Comparison of ENCODE assay signal across 8 mouse cellular contexts in the genomic region with DNA sequence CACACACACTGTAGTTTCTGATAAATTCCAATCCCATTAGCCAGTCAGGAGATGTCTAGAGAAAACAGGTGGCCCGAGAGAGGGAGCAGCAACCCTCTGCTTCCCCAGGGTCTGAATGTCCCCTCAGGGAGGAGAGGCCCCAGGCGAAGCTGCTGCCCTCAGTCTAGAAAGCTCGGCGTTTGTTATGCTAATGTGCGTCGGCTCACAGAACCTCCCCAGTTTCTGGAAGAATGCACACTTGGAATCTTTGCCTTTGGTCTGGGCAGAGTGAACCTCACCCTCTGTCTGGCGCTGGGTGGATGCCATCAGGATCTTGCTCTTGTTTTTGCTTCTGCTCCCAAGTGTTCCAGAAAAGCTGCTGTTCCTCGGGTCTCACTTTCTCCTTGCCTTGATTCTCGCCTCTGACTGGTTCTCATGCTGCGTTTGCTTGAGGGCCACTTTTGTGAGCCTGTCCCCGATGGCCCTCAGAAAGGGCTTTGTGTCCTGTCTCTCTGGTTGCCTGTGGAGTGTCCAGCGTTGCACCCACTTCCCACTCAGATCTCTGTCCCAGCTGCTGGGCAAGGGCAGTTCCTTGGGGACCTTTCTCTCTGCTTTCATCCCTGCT. TPM values are rescaled to one million over a fixed set of nuclear protein-coding genes. Genes with fewer than 3 reads are reported as not detected.
DNase-seq lines count a peak whose midpoint lies in the region; ATAC-seq and TF ChIP-seq lines count a peak whose summit lies in the region.

No protein-coding gene starts in this region.

- H3K4me1 ChIP-seq in hindbrain, embryonic 10.5 days (replicated peaks): peaks cover 88% of the 10 kb centered on the region
- peaks cover 43% of the 10 kb centered on the region for H3K4me1 ChIP-seq in limb, embryonic 11.5 days (ENCODE audit: control insufficient read depth, insufficient read depth, low read length)
- no peaks in the 10 kb centered on the region; the same call in 1 of the 2 replicates for H3K4me1 ChIP-seq in heart, adult 2 months (ENCODE audit: control insufficient read depth, insufficient read depth, low read length)

- DNase-seq in 3134 (ENCODE audit: extremely low read depth, insufficient read length, low spot score): peak; percentile 47
- DNase-seq in brain, adult 2 months (ENCODE audit: low read depth, low spot score): peak; percentile 59
- DNase-seq in hindbrain, embryonic 10.5 days (ENCODE audit: low spot score): peak; percentile 70
- no peak for DNase-seq in limb, embryonic 11.5 days (ENCODE audit: low spot score)
- DNase-seq in urinary bladder, adult 18-20 months (ENCODE audit: low spot score in 2 of 2): no peak
- DNase-seq in heart, adult 2 months: no peak
- DNase-seq in heart, adult 9 months (ENCODE audit: low spot score in 2 of 2): no peak

- intact Hi-C loops in heart, adult 2 months (cut with DNase I): no loop called here

- no peak for ATAC-seq in limb, embryonic 11.5 days (ENCODE audit: insufficient number of reproducible peaks, low FRiP score, low TSS enrichment, low read depth)
- no peak for ATAC-seq in CD4-positive, CD25-positive, alpha-beta regulatory T cell, adult 4 months

- H3K9ac ChIP-seq in limb, embryonic 11.5 days (ENCODE audit: low read length): 0 out of 2 replicates have a peak overlapping the region, but pooled peaks have one; percentile 12
- no peak overlapping the region for H3K9ac ChIP-seq in heart, adult 2 months (ENCODE audit: low read depth, low read length)

- no peak for TF ChIP-seq CTCF in heart, adult 2 months (IDR thresholded peaks at IDR 0.05)

- no peaks in the 10 kb centered on the region for H3K9me3 ChIP-seq in hindbrain, embryonic 10.5 days
- no peaks in the 10 kb centered on the region for H3K9me3 ChIP-seq in limb, embryonic 11.5 days (ENCODE audit: control insufficient read depth, low read length)

- no peak overlapping the region for H3K4me2 ChIP-seq in limb, embryonic 11.5 days (ENCODE audit: low read depth, severe bottlenecking)

- TF ChIP-seq EP300 in heart, adult 2 months (IDR thresholded peaks at IDR 0.05; ENCODE audit: insufficient read depth, low read depth, low read length): no peak

- H3K36me3 ChIP-seq in hindbrain, embryonic 10.5 days: no peaks in the 10 kb centered on the region
- no peaks in the 10 kb centered on the region for H3K36me3 ChIP-seq in limb, embryonic 11.5 days (ENCODE audit: control insufficient read depth, insufficient read depth, low read length)
- no peaks in the 10 kb centered on the region for H3K36me3 ChIP-seq in heart, adult 2 months (ENCODE audit: control insufficient read depth, insufficient read depth, low read length)

- H3K79me2 ChIP-seq in heart, adult 2 months (replicated peaks; ENCODE audit: control insufficient read depth, insufficient read depth, low read length): no peaks in the 10 kb centered on the region

- peak overlapping the region; percentile 90 for H3K27ac ChIP-seq in hindbrain, embryonic 10.5 days
- H3K27ac ChIP-seq in limb, embryonic 11.5 days (replicated peaks; ENCODE audit: low read depth, low read length): no peak overlapping the region
- no peak overlapping the region for H3K27ac ChIP-seq in heart, adult 2 months

- H3K27me3 ChIP-seq in hindbrain, embryonic 10.5 days (ENCODE audit: insufficient read depth, poor library complexity, severe bottlenecking): peaks cover 27% of the 10 kb centered on the region
- 0 out of 2 replicates have a peak, but pooled peaks cover 3% of the 10 kb centered on the region for H3K27me3 ChIP-seq in limb, embryonic 11.5 days (ENCODE audit: control insufficient read depth, insufficient read depth, low read length)
- no peaks in the 10 kb centered on the region for H3K27me3 ChIP-seq in heart, adult 2 months (ENCODE audit: control insufficient read depth, insufficient read depth, low read length)

- no peak overlapping the region for H3K4me3 ChIP-seq in hindbrain, embryonic 10.5 days
- no peak overlapping the region for H3K4me3 ChIP-seq in limb, embryonic 11.5 days (ENCODE audit: low read depth, low read length)
- H3K4me3 ChIP-seq in heart, adult 2 months: no peak overlapping the region

- WGBS in hindbrain, embryonic 10.5 days: 10% methylated on average over 12 of the region's 12 CpGs
- 36% methylated on average over 12 of the region's 12 CpGs for WGBS in limb, embryonic 11.5 days
- WGBS in heart, adult 2 months: 50% methylated on average over 12 of the region's 12 CpGs

- no peak for TF ChIP-seq POLR2A in heart, adult 2 months (IDR thresholded peaks at IDR 0.05; ENCODE audit: insufficient read depth, low read depth, low read length)

RNA-seq across cellular contexts. Expression of a gene that starts 55.6 kb away (rescaled TPM):
- 15.0 and 15.6 TPM in 2 replicates for polyA plus RNA-seq in hindbrain, embryonic 10.5 days (2016; fragmentation: Nextera tagmentation; extraction: Ambion mirVana)
- polyA plus RNA-seq in limb, embryonic 11.5 days (2014; fragmentation: Nextera tagmentation; extraction: Ambion mirVana): 10.7 and 12.2 TPM in 2 replicates
- polyA plus RNA-seq in CD4-positive, CD25-positive, alpha-beta regulatory T cell, adult 4 months (2017; shearing (Covaris generic)): 10 to 100 TPM in 1 of 2 experiments, 1 to 10 TPM in 1; 8.3 to 13.0 TPM
- under 1 TPM; 0.11 to 0.26 TPM for total RNA-seq in heart, adult 2 months (2021)
- 0.20 and 0.66 TPM in 2 replicates for polyA plus RNA-seq in heart, adult 2 months (2012; rRNA removed)

Comparison
In these comparisons a context has a peak if more than half of its experiments do, and no peak if none do; other contexts are left out.
1. DNase-seq: peak in 3134 (single experiment), brain, adult 2 months (single experiment) and hindbrain, embryonic 10.5 days (single experiment); none in limb, embryonic 11.5 days (single experiment), urinary bladder, adult 18-20 months (0 of 2), heart, adult 2 months (0 of 2) and heart, adult 9 months (0 of 2).